Mouse (Mus musculus) brain, embryonic 14.5 days (tissue): Measurements from ENCODE around the gene Slc43a2.

Experiments
- CTCF ChIP-seq: fragments of 200-500 bp; IDR thresholded peaks from 2 replicates; pipeline ENCODE4 v1.5.1; 2012; ENCODE audit warnings: inconsistent platforms, mild to moderate bottlenecking, moderate library complexity, borderline replicate concordance; ENCODE audit not compliant: insufficient read depth, insufficient read length; ENCODE audit errors: extremely low read depth
- POLR2A ChIP-seq: fragments of 200-500 bp; IDR thresholded peaks from 2 replicates; pipeline ENCODE4 v1.6.1; 2012; ENCODE audit warnings: mild to moderate bottlenecking, inconsistent platforms, borderline replicate concordance; ENCODE audit not compliant: poor library complexity, insufficient read depth, insufficient read length, severe bottlenecking; ENCODE audit errors: extremely low read depth

DNA sequence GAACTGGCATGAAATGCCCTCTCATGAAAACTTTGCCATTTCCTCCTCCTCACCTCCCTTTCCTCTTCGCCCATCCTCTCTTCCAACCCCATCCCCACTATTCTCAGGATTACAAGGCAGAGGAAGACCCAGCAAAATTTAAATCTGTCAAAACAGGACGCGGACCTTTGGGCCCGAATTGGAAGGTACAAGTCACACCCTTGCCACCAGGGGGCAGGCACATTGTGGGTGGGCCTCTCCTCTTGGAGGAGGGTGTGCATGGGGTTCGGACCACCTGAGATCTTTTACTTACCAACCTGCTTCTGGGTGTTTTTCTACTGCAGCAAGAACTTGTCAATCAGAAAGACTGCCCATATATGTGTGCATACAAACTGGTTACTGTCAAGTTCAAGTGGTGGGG is 87.6 kb downstream of the Slc43a2 start:
- TF ChIP-seq CTCF (peak; percentile 38; the same call in 1 of the 2 replicates), POLR2A (no peak)
